Mouse (Mus musculus): ENCODE results near the gene Hoxb5. TPM values are rescaled to one million over a fixed set of nuclear protein-coding genes. Genes with fewer than 3 reads are reported as not detected.

The Hoxb5 gene
- total and polyA plus RNA-seq, 3 experiments = 0.18 to 0.23 TPM; not detected in 1

DNA sequence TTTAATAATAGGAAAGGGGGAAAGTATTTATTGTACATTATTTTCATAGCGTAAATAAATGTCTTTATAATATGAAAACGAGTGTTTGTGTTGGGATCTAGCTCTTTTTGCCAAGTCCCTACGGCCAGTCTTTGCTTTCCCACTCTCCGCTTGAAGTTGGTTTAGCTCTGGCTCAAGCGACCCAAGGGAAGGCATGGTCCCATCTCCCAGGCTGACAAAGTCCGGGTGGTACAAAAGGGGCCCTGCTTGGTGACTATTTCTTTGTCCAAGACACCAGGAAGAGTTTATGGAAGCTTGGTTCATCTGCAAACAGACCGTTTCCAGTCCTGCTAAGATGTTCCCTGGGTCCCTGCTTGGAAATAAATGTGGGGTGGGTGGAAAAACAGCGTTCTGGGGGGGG is 50.8 kb downstream of the Hoxb5 start:
- Histone ChIP-seq H3K79me2 (replicated peaks; ENCODE audit: control insufficient read depth, insufficient read depth, low read length) (no peaks in the 10 kb centered on the region), H3K4me1 (ENCODE audit: control insufficient read depth, insufficient read depth, low read length) (no peaks in the 10 kb centered on the region), H3K4me3 (peak overlapping the region; percentile 46; the same call in 1 of the 2 replicates), H3K9ac (ENCODE audit: low read depth, low read length) (0 out of 2 replicates have a peak overlapping the region, but pooled peaks have one; percentile 22), H3K36me3 (ENCODE audit: control insufficient read depth, insufficient read depth, low read length) (no peaks in the 10 kb centered on the region), H3K27me3 (ENCODE audit: control insufficient read depth, insufficient read depth, low read length) (peaks cover 9% of the 10 kb centered on the region; the same call in 1 of the 2 replicates), H3K27ac (peak overlapping the region; percentile 75)
- peak in 1 of 2 experiments; percentile 31 for DNase-seq
- no peak for TF ChIP-seq POLR2A (IDR thresholded peaks at IDR 0.05; ENCODE audit: insufficient read depth, low read depth, low read length)
- no peak for TF ChIP-seq CTCF (IDR thresholded peaks at IDR 0.05)
- TF ChIP-seq EP300 (IDR thresholded peaks at IDR 0.05; ENCODE audit: insufficient read depth, low read depth, low read length) = no peak
- 28% methylated on average over 8 of the region's 8 CpGs for WGBS
- intact Hi-C loops (cut with DNase I) = loop anchor here (2.0 to 5.0 kb wide), 2 partner anchors 39 to 53 kb away; no protein-coding TSS in a partner anchor

DNA sequence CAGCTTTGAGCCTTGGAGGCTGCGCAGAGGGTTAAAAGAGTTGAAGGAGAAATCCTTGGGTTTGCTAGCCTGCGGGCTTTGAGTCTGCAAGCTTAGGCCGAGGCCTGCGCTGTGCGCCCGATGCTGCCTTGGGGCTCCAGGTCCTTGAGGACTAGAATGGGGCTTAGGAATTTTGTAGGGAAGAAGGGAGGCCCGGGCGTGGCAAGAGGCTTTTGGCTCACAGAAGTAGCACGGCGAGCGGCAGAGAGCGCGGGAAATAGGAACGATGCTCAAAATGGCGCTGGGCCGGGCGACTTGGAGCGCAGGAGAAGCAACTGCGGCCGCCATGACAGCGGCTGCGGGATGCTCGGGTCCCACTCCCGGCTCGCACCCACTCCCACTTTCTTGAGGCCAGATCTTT is 51.2 kb downstream of the Hoxb5 start:
- Histone ChIP-seq H3K27me3 (ENCODE audit: control insufficient read depth, insufficient read depth, low read length) (peaks cover 9% of the 10 kb centered on the region; the same call in 1 of the 2 replicates), H3K4me3 (no peak overlapping the region; the same call in 1 of the 2 replicates), H3K4me1 (ENCODE audit: control insufficient read depth, insufficient read depth, low read length) (no peaks in the 10 kb centered on the region), H3K9ac (ENCODE audit: low read depth, low read length) (peak overlapping the region; percentile 13; the same call in 1 of the 2 replicates), H3K36me3 (ENCODE audit: control insufficient read depth, insufficient read depth, low read length) (no peaks in the 10 kb centered on the region), H3K79me2 (replicated peaks; ENCODE audit: control insufficient read depth, insufficient read depth, low read length) (no peaks in the 10 kb centered on the region), H3K27ac (peak overlapping the region; percentile 60)
- TF ChIP-seq POLR2A (IDR thresholded peaks at IDR 0.05; ENCODE audit: insufficient read depth, low read depth, low read length) = no peak
- no peak for TF ChIP-seq EP300 (IDR thresholded peaks at IDR 0.05; ENCODE audit: insufficient read depth, low read depth, low read length)
- TF ChIP-seq CTCF (IDR thresholded peaks at IDR 0.05) = no peak
- DNase-seq = peak in 1 of 2 experiments; percentile 58
- WGBS = 4% methylated on average over 25 of the region's 25 CpGs
- intact Hi-C loops (cut with DNase I) = loop anchor here (5.0 kb wide), 1 partner anchor 53 kb away; no protein-coding TSS in a partner anchor

DNA sequence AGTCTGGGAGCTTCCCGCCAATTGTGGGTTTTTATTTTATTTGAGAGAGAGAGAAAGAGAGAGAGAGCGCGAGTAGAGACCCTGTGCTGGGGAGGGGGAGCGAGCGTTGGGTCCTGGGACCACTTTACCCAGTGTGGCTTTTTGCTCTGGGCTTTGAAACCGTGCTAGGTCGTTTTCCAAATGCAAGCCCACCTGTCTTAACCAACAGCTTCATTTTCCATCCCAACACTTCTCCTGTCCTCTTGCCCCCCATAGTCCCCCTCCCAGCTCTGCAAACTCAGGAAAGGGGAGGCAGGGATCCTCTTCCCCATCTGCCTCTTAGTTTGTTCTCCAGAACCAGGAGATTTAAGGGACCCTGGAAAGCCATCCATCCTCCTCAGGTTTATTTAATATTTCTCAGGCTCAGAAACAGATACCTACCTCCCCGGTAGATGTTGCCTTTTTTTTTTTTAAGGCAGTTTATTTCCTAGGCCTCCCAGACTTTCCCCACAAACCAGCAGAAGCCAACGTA is 51.7 kb downstream of the Hoxb5 start:
- Histone ChIP-seq H3K36me3 (ENCODE audit: control insufficient read depth, insufficient read depth, low read length) (no peaks in the 10 kb centered on the region), H3K9ac (ENCODE audit: low read depth, low read length) (no peak overlapping the region), H3K27ac (peak overlapping the region; percentile 60), H3K4me3 (no peak overlapping the region; the same call in 1 of the 2 replicates), H3K27me3 (ENCODE audit: control insufficient read depth, insufficient read depth, low read length) (peaks cover 9% of the 10 kb centered on the region; the same call in 1 of the 2 replicates), H3K79me2 (replicated peaks; ENCODE audit: control insufficient read depth, insufficient read depth, low read length) (no peaks in the 10 kb centered on the region), H3K4me1 (ENCODE audit: control insufficient read depth, insufficient read depth, low read length) (no peaks in the 10 kb centered on the region)
- no peak for TF ChIP-seq POLR2A (IDR thresholded peaks at IDR 0.05; ENCODE audit: insufficient read depth, low read depth, low read length)
- no peak for TF ChIP-seq EP300 (IDR thresholded peaks at IDR 0.05; ENCODE audit: insufficient read depth, low read depth, low read length)
- TF ChIP-seq CTCF (IDR thresholded peaks at IDR 0.05) = no peak
- intact Hi-C loops (cut with DNase I) = loop anchor here (5.0 kb wide), 1 partner anchor 52 kb away; no protein-coding TSS in a partner anchor
- WGBS = 21% methylated on average over 9 of the region's 9 CpGs
- DNase-seq = no peak

Small RNAs within 50 kb of the gene (microRNA-seq; reads per million reads assigned to microRNA genes)
- gene Mir10a (1,670 to 2,301 reads per million in 2 experiments), gene Mir196a-1 (0 reads per million in 2 experiments)

Other genes with a start within 250 kb of the Hoxb5 start
- gene Ube2z, start 237.9 kb upstream of the Hoxb5 start, total RNA-seq (2021) = 10 to 100 TPM; 29.5 to 29.7 TPM
- gene Ube2z, start 237.9 kb upstream of the Hoxb5 start, polyA plus RNA-seq (2012; rRNA removed) = 22.9 and 41.1 TPM in 2 replicates
- 1,000 to 10,000 TPM; 3,096 to 3,522 TPM for gene Atp5g1, start 227.7 kb upstream of the Hoxb5 start, total RNA-seq (2021)
- 5,903 and 6,025 TPM in 2 replicates for gene Atp5g1, start 227.7 kb upstream of the Hoxb5 start, polyA plus RNA-seq (2012; rRNA removed)
- not detected for gene Calcoco2, start 191.4 kb upstream of the Hoxb5 start, total RNA-seq (2021)
- gene Calcoco2, start 191.4 kb upstream of the Hoxb5 start, polyA plus RNA-seq (2012; rRNA removed) = not detected in 2 replicates
- not detected for gene Ttll6, start 169.6 kb upstream of the Hoxb5 start, total RNA-seq (2021)
- gene Ttll6, start 169.6 kb upstream of the Hoxb5 start, polyA plus RNA-seq (2012; rRNA removed) = 0.06 and 0.18 TPM in 2 replicates
- gene Hoxb13, start 109.0 kb upstream of the Hoxb5 start, total RNA-seq (2021) = not detected
- not detected in 2 replicates for gene Hoxb13, start 109.0 kb upstream of the Hoxb5 start, polyA plus RNA-seq (2012; rRNA removed)
- not detected for gene Hoxb9, start 31.9 kb upstream of the Hoxb5 start, total RNA-seq (2021)
- not detected in 2 replicates for gene Hoxb9, start 31.9 kb upstream of the Hoxb5 start, polyA plus RNA-seq (2012; rRNA removed)
- not detected for gene Hoxb8, start 21.4 kb upstream of the Hoxb5 start, total RNA-seq (2021)
- gene Hoxb8, start 21.4 kb upstream of the Hoxb5 start, polyA plus RNA-seq (2012; rRNA removed) = not detected in 2 replicates
- not detected for gene Hoxb7, start 16.7 kb upstream of the Hoxb5 start, total RNA-seq (2021)
- gene Hoxb7, start 16.7 kb upstream of the Hoxb5 start, polyA plus RNA-seq (2012; rRNA removed) = not detected in 2 replicates
- not detected for gene Hoxb6, start 10.9 kb upstream of the Hoxb5 start, total RNA-seq (2021)
- not detected in 2 replicates for gene Hoxb6, start 10.9 kb upstream of the Hoxb5 start, polyA plus RNA-seq (2012; rRNA removed)
- gene Hoxb4, start 14.9 kb downstream of the Hoxb5 start, total RNA-seq (2021) = under 1 TPM; 0.63 to 0.75 TPM
- 1.00 and 1.1 TPM in 2 replicates for gene Hoxb4, start 14.9 kb downstream of the Hoxb5 start, polyA plus RNA-seq (2012; rRNA removed)
- under 1 TPM; 0.23 to 0.30 TPM for gene Hoxb3, start 20.0 kb downstream of the Hoxb5 start, total RNA-seq (2021)
- gene Hoxb3, start 20.0 kb downstream of the Hoxb5 start, polyA plus RNA-seq (2012; rRNA removed) = 0.64 and 0.82 TPM in 2 replicates
- gene Hoxb2, start 47.2 kb downstream of the Hoxb5 start, total RNA-seq (2021) = under 1 TPM; 0.23 to 0.68 TPM
- 0.91 and 1.4 TPM in 2 replicates for gene Hoxb2, start 47.2 kb downstream of the Hoxb5 start, polyA plus RNA-seq (2012; rRNA removed)
- gene Hoxb1, start 62.4 kb downstream of the Hoxb5 start, total RNA-seq (2021) = not detected
- gene Hoxb1, start 62.4 kb downstream of the Hoxb5 start, polyA plus RNA-seq (2012; rRNA removed) = not detected in 2 replicates
- gene Skap1, start 161.3 kb downstream of the Hoxb5 start, total RNA-seq (2021) = under 1 TPM in 1 of 2 experiments, not detected in 1; 0.25 TPM
- 0.67 and 0.98 TPM in 2 replicates for gene Skap1, start 161.3 kb downstream of the Hoxb5 start, polyA plus RNA-seq (2012; rRNA removed)

Data from heart, adult 2 months (tissue).